Mouse (Mus musculus) myocyte (in vitro differentiated cells): Measurements from ENCODE around the gene Spata46.

ENCODE experiments used
- CEBPB ChIP-seq: IDR thresholded peaks from 2 replicates; pipeline ENCODE4 v1.6.1; 2011; ENCODE audit warnings: mild to moderate bottlenecking, moderate library complexity; ENCODE audit not compliant: poor library complexity, insufficient read depth, severe bottlenecking
- E2F4 ChIP-seq: IDR thresholded peaks from one replicate; pipeline ENCODE4 v1.6.1; 2011; ENCODE audit warnings: mild to moderate bottlenecking, control low read depth, moderate library complexity; ENCODE audit not compliant: insufficient read depth
- MAX ChIP-seq: IDR thresholded peaks from one replicate; pipeline ENCODE4 v1.6.1; 2011; ENCODE audit warnings: low read depth, mild to moderate bottlenecking, control low read depth
- MYOG ChIP-seq, 3 experiments: IDR thresholded peaks; one replicate each; pipeline ENCODE4 v1.6.1; 2011; ENCODE audit warnings: control low read depth in 2 of 3, low read depth in 2 of 3, mild to moderate bottlenecking in 2 of 3; ENCODE audit not compliant: insufficient read length in 2 of 3, control insufficient read depth in 1 of 3, insufficient read depth in 1 of 3
- POLR2A ChIP-seq: IDR thresholded peaks from one replicate; pipeline ENCODE4 v1.6.1; 2011; ENCODE audit warnings: low read depth, mild to moderate bottlenecking, control low read depth, moderate library complexity; ENCODE audit not compliant: insufficient read length
- POLR2AphosphoS2 ChIP-seq: IDR thresholded peaks from one replicate; pipeline ENCODE4 v1.6.1; 2011; ENCODE audit warnings: low read depth, control low read depth; ENCODE audit not compliant: insufficient read length
- REST ChIP-seq: IDR thresholded peaks from one replicate; pipeline ENCODE4 v1.6.1; 2011; ENCODE audit warnings: mild to moderate bottlenecking, control low read depth, moderate library complexity; ENCODE audit not compliant: insufficient read depth, insufficient read length
- TCF12 ChIP-seq: IDR thresholded peaks from one replicate; pipeline ENCODE4 v1.6.1; 2011; ENCODE audit warnings: mild to moderate bottlenecking, control low read depth; ENCODE audit not compliant: poor library complexity, insufficient read depth, severe bottlenecking
- USF1 ChIP-seq: IDR thresholded peaks from one replicate; pipeline ENCODE4 v1.6.1; 2011; ENCODE audit warnings: low read depth, mild to moderate bottlenecking, control low read depth, moderate library complexity

GRCm38 (mm10) chr1:170360183-170360915 is 51.7 kb downstream of the Spata46 start:
- TF ChIP-seq MAX: no peak
- no peak for TF ChIP-seq POLR2A
- no peak for TF ChIP-seq USF1
- TF ChIP-seq CEBPB: no peak
- no peak for TF ChIP-seq TCF12
- TF ChIP-seq POLR2AphosphoS2: no peak
- TF ChIP-seq MYOG (IDR thresholded peaks at IDR 0.05; ENCODE audit: control insufficient read depth in 1 of 3, insufficient read depth in 1 of 3, insufficient read length in 2 of 3, low read depth in 2 of 3): no peak
- no peak for TF ChIP-seq E2F4
- TF ChIP-seq REST: no peak
